Mouse (Mus musculus): Measurements from ENCODE around the gene Auh. TPM values are rescaled to one million over a fixed set of nuclear protein-coding genes. Genes with fewer than 3 reads are reported as not detected.

Auh gene
- polyA plus RNA-seq, 1 experiment, result 26.8 TPM

- Histone ChIP-seq H3K4me3 (ENCODE audit: insufficient read depth, low read length) (no peak overlapping the region), H3K27ac (ENCODE audit: insufficient read depth, low read length) (peak overlapping the region; percentile 77), H3K4me1 (ENCODE audit: control insufficient read depth, insufficient read depth, low read length) (peaks cover 23% of the 10 kb centered on the region)
- TF ChIP-seq CTCF (IDR thresholded peaks at IDR 0.05; ENCODE audit: borderline replicate concordance, insufficient read depth, low read length), result no peak
- no peak for TF ChIP-seq POLR2A (IDR thresholded peaks at IDR 0.05; ENCODE audit: low read depth, low read length)
Measured at GRCm38 (mm10) chr13:52821571-52821970, 107.9 kb downstream of the Auh start.

DNA sequence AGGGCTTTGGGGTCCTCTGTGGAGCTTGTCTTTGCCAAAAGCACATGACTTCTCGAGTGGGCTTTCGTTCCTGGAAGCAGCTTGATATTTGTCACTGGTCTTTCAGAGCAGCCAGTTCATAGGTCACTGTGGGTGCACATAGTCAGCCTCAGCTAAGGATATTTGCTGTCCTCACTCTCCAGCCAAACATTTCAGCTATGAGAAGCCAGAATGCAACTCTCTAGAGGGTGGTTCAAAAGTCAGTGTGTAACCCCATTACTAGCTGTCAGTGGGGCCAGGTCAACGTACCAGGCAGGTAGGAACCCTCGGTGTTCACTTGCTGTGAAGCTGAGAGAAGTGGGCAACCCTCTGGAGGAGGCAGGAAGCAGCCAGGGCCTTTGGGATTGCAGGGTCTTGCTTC lies 109.6 kb downstream of the Auh start:
- no peak overlapping the region for H3K4me3 ChIP-seq (ENCODE audit: insufficient read depth, low read length)
- TF ChIP-seq CTCF (IDR thresholded peaks at IDR 0.05; ENCODE audit: borderline replicate concordance, insufficient read depth, low read length) (no peak), POLR2A (IDR thresholded peaks at IDR 0.05; ENCODE audit: low read depth, low read length) (no peak)
- H3K4me1 ChIP-seq (ENCODE audit: control insufficient read depth, insufficient read depth, low read length), result peaks cover 23% of the 10 kb centered on the region
- H3K27ac ChIP-seq (ENCODE audit: insufficient read depth, low read length), result no peak overlapping the region

DNA sequence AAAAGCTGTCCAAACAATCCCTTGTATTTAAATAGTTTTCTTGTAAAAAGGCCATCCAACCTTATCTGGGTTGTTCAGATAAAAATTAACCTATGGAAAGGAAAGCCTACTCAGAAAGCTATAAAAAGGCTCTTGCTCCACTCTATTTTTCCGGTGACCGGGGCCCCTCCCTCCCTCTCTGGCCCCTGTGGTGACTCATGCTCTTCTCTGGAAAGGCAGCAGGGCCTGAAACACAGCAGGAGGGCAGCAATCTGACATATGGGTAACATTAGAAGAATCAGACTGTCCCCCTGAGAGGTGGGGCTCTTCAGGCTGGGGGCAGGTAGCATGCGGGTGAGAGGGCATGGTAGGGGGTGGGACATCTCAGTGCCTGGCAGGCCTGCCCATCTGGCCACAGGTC lies 110.7 kb downstream of the Auh start:
- Histone ChIP-seq H3K4me1 (ENCODE audit: control insufficient read depth, insufficient read depth, low read length) (peaks cover 23% of the 10 kb centered on the region), H3K4me3 (ENCODE audit: insufficient read depth, low read length) (no peak overlapping the region), H3K27ac (ENCODE audit: insufficient read depth, low read length) (peak overlapping the region; percentile 71)
- TF ChIP-seq POLR2A (IDR thresholded peaks at IDR 0.05; ENCODE audit: low read depth, low read length) (no peak), CTCF (IDR thresholded peaks at IDR 0.05; ENCODE audit: borderline replicate concordance, insufficient read depth, low read length) (no peak)

GRCm38 (mm10) chr13:52817991-52818491 lies 111.4 kb downstream of the Auh start:
- TF ChIP-seq POLR2A (IDR thresholded peaks at IDR 0.05; ENCODE audit: low read depth, low read length) (no peak), CTCF (IDR thresholded peaks at IDR 0.05; ENCODE audit: borderline replicate concordance, insufficient read depth, low read length) (no peak)
- Histone ChIP-seq H3K27ac (ENCODE audit: insufficient read depth, low read length) (peak overlapping the region; percentile 71), H3K4me3 (ENCODE audit: insufficient read depth, low read length) (no peak overlapping the region), H3K4me1 (ENCODE audit: control insufficient read depth, insufficient read depth, low read length) (peaks cover 23% of the 10 kb centered on the region)

GRCm38 (mm10) chr13:52813750-52814149 lies 115.7 kb downstream of the Auh start:
- Histone ChIP-seq H3K27ac (ENCODE audit: insufficient read depth, low read length) (no peak overlapping the region), H3K4me1 (ENCODE audit: control insufficient read depth, insufficient read depth, low read length) (peaks cover 6% of the 10 kb centered on the region), H3K4me3 (ENCODE audit: insufficient read depth, low read length) (no peak overlapping the region)
- TF ChIP-seq POLR2A (IDR thresholded peaks at IDR 0.05; ENCODE audit: low read depth, low read length), result no peak
- TF ChIP-seq CTCF (IDR thresholded peaks at IDR 0.05; ENCODE audit: borderline replicate concordance, insufficient read depth, low read length), result no peak

DNA sequence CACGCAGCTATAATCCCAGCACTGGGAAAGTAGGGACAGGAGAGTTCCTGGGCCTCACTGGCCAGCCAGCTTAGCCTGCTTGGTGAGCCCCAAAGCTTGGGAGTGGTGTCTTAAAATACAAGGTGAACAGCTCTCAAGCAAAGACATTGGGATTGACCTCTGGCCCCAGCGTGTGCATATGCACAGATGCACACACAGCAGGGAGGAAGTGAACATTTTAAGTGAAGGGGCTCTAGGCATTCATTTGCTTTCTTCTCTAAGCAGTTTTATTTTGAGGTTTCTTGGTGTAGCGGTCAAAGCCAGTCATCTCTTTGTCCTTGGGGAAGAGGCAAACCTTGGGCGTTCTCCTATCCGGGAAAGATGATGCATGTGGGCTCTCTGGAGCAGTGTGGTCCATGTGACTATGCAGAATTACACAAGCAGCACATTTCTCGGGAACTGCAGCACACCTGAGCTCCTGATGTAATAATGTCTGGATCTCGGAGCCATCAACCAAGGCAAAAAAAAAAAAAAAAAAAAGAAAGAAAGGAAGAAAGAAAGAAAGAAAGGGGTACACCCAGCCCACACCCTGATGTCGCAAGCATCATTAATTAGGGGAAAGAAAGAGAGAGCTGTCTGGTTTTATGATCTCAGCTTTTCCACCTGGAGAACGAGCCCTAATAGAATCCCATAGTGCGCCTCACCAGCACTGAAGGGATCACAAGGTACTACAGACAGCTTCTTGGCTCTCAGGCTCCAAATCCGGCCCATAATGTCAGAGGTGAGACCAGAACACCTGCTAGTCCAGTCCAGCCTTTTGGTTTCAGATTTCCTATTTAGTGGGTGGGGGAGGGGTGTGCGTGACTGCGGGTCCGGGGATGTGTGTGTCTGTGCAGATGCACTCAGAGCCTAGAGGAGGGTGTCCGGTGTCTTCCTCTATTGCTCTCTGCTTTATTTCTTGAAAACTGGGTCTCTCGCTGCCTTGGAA lies 116.6 kb downstream of the Auh start:
- H3K4me3 ChIP-seq (ENCODE audit: insufficient read depth, low read length), result no peak overlapping the region
- H3K27ac ChIP-seq (ENCODE audit: insufficient read depth, low read length), result no peak overlapping the region
- H3K4me1 ChIP-seq (ENCODE audit: control insufficient read depth, insufficient read depth, low read length), result peaks cover under 1% of the 10 kb centered on the region
- TF ChIP-seq POLR2A (IDR thresholded peaks at IDR 0.05; ENCODE audit: low read depth, low read length) (no peak), CTCF (IDR thresholded peaks at IDR 0.05; ENCODE audit: borderline replicate concordance, insufficient read depth, low read length) (no peak)

DNA sequence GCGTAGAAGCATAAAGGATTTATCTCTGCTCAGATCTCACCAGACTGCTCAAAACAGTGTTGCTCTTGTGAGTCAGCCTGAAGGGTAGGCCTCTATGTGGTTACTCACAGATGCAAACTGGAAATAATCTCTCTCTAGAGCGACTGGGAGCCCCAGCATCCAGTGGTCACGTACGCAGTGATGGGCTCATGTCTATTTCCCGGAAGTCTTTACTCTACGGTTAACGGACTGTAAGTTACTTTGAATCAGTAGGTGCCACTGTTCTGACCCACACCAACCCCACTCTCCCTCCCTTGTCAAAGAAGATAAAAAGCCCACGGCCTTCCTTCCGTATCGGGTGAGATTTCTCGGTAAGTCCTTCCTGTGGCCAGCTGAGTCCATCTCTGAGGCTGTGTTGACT lies 121.8 kb downstream of the Auh start:
- no peak overlapping the region for H3K4me3 ChIP-seq (ENCODE audit: insufficient read depth, low read length)
- TF ChIP-seq CTCF (IDR thresholded peaks at IDR 0.05; ENCODE audit: borderline replicate concordance, insufficient read depth, low read length) (no peak), POLR2A (IDR thresholded peaks at IDR 0.05; ENCODE audit: low read depth, low read length) (no peak)
- no peak overlapping the region for H3K27ac ChIP-seq (ENCODE audit: insufficient read depth, low read length)
- H3K4me1 ChIP-seq (ENCODE audit: control insufficient read depth, insufficient read depth, low read length), result no peaks in the 10 kb centered on the region

- TF ChIP-seq CTCF (IDR thresholded peaks at IDR 0.05; ENCODE audit: borderline replicate concordance, insufficient read depth, low read length) (no peak), POLR2A (IDR thresholded peaks at IDR 0.05; ENCODE audit: low read depth, low read length) (no peak)
- no peak overlapping the region for H3K27ac ChIP-seq (ENCODE audit: insufficient read depth, low read length)
- no peak overlapping the region for H3K4me3 ChIP-seq (ENCODE audit: insufficient read depth, low read length)
- no peaks in the 10 kb centered on the region for H3K4me1 ChIP-seq (ENCODE audit: control insufficient read depth, insufficient read depth, low read length)
Measured at GRCm38 (mm10) chr13:52806029-52806428, 123.5 kb downstream of the Auh start.

DNA sequence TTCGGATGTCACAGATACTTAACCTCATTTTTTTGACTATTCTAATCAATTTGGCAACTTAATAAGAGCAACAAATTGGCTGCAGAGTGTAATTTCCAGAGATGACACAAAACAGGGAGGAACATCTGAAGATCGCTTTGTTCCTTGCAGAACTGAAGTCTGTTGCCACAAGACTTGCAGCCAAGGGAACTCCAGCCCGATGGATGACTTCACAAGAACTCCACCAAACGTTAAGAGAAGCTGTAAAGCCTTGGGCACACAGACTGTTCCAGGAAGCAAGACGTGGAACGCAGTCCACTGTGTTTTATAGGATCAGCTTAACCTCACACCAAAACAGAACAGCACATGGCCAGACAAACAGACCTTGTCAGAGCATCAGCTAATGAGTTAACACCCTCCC lies 123.9 kb downstream of the Auh start:
- Histone ChIP-seq H3K4me1 (ENCODE audit: control insufficient read depth, insufficient read depth, low read length) (no peaks in the 10 kb centered on the region), H3K4me3 (ENCODE audit: insufficient read depth, low read length) (no peak overlapping the region), H3K27ac (ENCODE audit: insufficient read depth, low read length) (no peak overlapping the region)
- TF ChIP-seq CTCF (IDR thresholded peaks at IDR 0.05; ENCODE audit: borderline replicate concordance, insufficient read depth, low read length), result no peak
- TF ChIP-seq POLR2A (IDR thresholded peaks at IDR 0.05; ENCODE audit: low read depth, low read length), result no peak

GRCm38 (mm10) chr13:52802482-52802881 lies 127.0 kb downstream of the Auh start:
- Histone ChIP-seq H3K27ac (ENCODE audit: insufficient read depth, low read length) (no peak overlapping the region), H3K4me1 (ENCODE audit: control insufficient read depth, insufficient read depth, low read length) (no peaks in the 10 kb centered on the region), H3K4me3 (ENCODE audit: insufficient read depth, low read length) (no peak overlapping the region)
- TF ChIP-seq POLR2A (IDR thresholded peaks at IDR 0.05; ENCODE audit: low read depth, low read length) (no peak), CTCF (IDR thresholded peaks at IDR 0.05; ENCODE audit: borderline replicate concordance, insufficient read depth, low read length) (no peak)

All from embryonic fibroblast, embryonic 13.5 days (primary cell).